Mouse (Mus musculus) midbrain, embryonic 16.5 days (tissue): ENCODE results near the gene Erc2. TPM values are rescaled to one million over a fixed set of nuclear protein-coding genes. Genes with fewer than 3 reads are reported as not detected.
A peak's percentile ranks its signal among the peaks of the same experiment; 100 is the strongest.

Experiments
- ATAC-seq: fragments of 200-750 bp; cut with Nextera tagmentation; 2 replicates; pipeline ENCODE4 v1.8.0; 2017; ENCODE audit warnings: moderate TSS enrichment
- H3K27ac ChIP-seq: fragments of 300-500 bp; sonication (generic); 2 replicates; pipeline ENCODE4 v1.5.1; 2014; ENCODE audit warnings: mild to moderate bottlenecking, low read length, mixed read lengths
- H3K27me3 ChIP-seq: fragments of 300-500 bp; sonication (generic); 2 replicates; pipeline ENCODE4 v1.6.1; 2014; ENCODE audit warnings: low read depth, low read length, mixed read lengths; ENCODE audit not compliant: control insufficient read depth, insufficient read depth
- H3K36me3 ChIP-seq: fragments of 300-500 bp; sonication (generic); 2 replicates; pipeline ENCODE4 v1.6.1; 2014; ENCODE audit warnings: mild to moderate bottlenecking, low read length, moderate library complexity, mixed read lengths; ENCODE audit not compliant: control insufficient read depth, insufficient read depth
- H3K4me1 ChIP-seq: fragments of 300-500 bp; sonication (generic); 2 replicates; pipeline ENCODE4 v1.6.1; 2014; ENCODE audit warnings: mild to moderate bottlenecking, low read length, mixed read lengths; ENCODE audit not compliant: control insufficient read depth, insufficient read depth
- H3K4me2 ChIP-seq: fragments of 300-500 bp; sonication (generic); 2 replicates; pipeline ENCODE4 v1.6.1; 2014; ENCODE audit warnings: mild to moderate bottlenecking, low read length, mixed read lengths
- H3K4me3 ChIP-seq: fragments of 300-500 bp; sonication (generic); 2 replicates; pipeline ENCODE4 v1.5.1; 2014; ENCODE audit warnings: low read depth, mild to moderate bottlenecking, low read length, moderate library complexity, mixed read lengths
- H3K9ac ChIP-seq: fragments of 300-500 bp; sonication (generic); 2 replicates; pipeline ENCODE4 v1.6.1; 2014; ENCODE audit warnings: low read depth, low read length, mixed read lengths
- H3K9me3 ChIP-seq: fragments of 300-500 bp; sonication (generic); replicated peaks from 2 replicates; pipeline ENCODE4 v1.6.1; 2014; ENCODE audit warnings: mild to moderate bottlenecking, low read length, mixed read lengths; ENCODE audit not compliant: control insufficient read depth, poor library complexity, severe bottlenecking
- WGBS: fragments of 180-500 bp; shearing (Covaris S2); extraction: QIAGEN DNeasy Blood & Tissue Kit; methylation state at CpG from one replicate; pipeline ENCODE4 v1.1.7; 2014; 5-methylcytosine and 5-hydroxymethylcytosine counted together
- polyA plus RNA-seq: library from polyadenylated mRNA; unstranded; fragments of >200 nt; fragmentation: Nextera tagmentation; extraction: Ambion mirVana; gene quantifications from 2 replicates; pipeline ENCODE4 v1.2.1, GENCODE M21; 2015

The Erc2 gene
- polyA plus RNA-seq, 1 experiment from 2014 or later: 94.2 TPM

- Histone ChIP-seq H3K4me1 (no peaks in the 10 kb centered on the region), H3K4me2 (no peak overlapping the region), H3K9me3 (no peaks in the 10 kb centered on the region), H3K4me3 (no peak overlapping the region), H3K36me3 (no peaks in the 10 kb centered on the region), H3K9ac (no peak overlapping the region), H3K27me3 (no peaks in the 10 kb centered on the region), H3K27ac (no peak overlapping the region)
- 98% methylated on average over 9 of the region's 9 CpGs for WGBS
- no peak for ATAC-seq
Observed at GRCm38 (mm10) chr14:28238336-28239048, 616.3 kb downstream of the Erc2 start.

DNA sequence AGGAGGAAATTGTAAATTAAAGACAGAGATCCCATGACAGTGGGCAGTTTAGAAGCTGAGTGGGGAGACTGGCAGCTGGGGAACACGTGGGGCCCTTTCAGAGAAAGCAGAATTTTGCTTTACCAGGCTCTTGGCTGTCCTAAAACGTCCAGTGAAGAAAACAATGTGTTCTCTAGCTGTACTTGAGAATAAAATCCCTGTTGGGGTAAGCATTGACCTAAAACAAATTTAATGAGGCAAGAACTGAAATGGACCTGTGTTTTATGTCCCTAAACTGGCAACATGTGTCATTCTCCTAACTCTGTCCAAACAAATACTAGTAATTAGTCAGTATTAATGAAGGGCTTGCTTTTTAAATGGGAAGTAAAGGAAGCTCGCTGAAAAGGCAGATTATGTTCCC, 617.9 kb downstream of the Erc2 start:
- Histone ChIP-seq H3K4me3 (no peak overlapping the region), H3K4me2 (no peak overlapping the region)
- WGBS: 50% methylated on average over 3 of the region's 3 CpGs

DNA sequence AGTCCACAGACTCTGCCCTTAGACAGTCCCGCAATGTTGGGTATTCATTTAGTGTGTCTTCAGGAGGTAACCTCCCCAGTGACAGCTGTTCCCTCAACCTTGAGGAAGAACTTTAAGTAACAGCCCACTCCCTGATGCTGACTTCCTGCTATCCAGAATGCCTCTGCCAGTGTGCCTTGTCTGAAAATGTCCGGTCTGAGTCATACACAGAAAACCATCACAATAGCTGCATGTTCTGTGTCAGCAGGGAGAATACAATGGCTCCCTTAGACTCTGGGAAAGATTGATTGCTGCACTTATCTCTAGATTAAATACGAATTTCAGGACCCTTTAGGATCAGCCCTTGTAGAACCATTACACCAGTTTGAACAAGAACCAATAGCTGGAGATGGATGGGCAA, 620.5 kb downstream of the Erc2 start:
- no peak for ATAC-seq
- Histone ChIP-seq H3K4me2 (no peak overlapping the region), H3K27me3 (no peaks in the 10 kb centered on the region), H3K36me3 (no peaks in the 10 kb centered on the region), H3K9me3 (no peaks in the 10 kb centered on the region), H3K27ac (no peak overlapping the region), H3K4me3 (no peak overlapping the region), H3K9ac (no peak overlapping the region), H3K4me1 (no peaks in the 10 kb centered on the region)
- 65% methylated on average over 3 of the region's 3 CpGs for WGBS

More for the DNA sequence above, 617.9 kb downstream of the Erc2 start:
- Histone ChIP-seq H3K4me1 (no peaks in the 10 kb centered on the region), H3K9me3 (no peaks in the 10 kb centered on the region), H3K36me3 (no peaks in the 10 kb centered on the region), H3K27ac (no peak overlapping the region), H3K9ac (no peak overlapping the region), H3K27me3 (no peaks in the 10 kb centered on the region)
- no peak for ATAC-seq

DNA sequence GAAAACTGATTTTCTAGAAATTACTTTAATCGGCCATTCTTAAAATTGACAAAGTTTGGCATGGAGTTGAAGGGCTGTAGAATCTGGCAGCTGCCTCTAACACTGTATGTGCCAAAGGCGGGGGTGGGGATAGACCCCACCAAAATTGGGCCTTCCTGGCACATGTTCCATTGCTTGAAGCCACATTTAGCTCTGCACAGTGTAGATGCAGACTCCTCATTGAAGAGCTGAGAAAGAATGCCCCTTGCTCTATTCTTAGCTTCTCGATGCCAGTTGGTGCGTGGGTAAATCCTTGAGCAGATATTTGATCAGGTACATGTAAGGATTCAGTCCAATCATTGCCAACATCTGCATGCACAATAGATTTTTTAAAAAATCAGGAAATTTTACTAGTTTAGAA, 621.2 kb downstream of the Erc2 start:
- H3K36me3 ChIP-seq: no peaks in the 10 kb centered on the region
- no peak overlapping the region for H3K4me3 ChIP-seq
- H3K27ac ChIP-seq: no peak overlapping the region
- no peak overlapping the region for H3K9ac ChIP-seq
- no peaks in the 10 kb centered on the region for H3K27me3 ChIP-seq
- no peak overlapping the region for H3K4me2 ChIP-seq
- no peaks in the 10 kb centered on the region for H3K9me3 ChIP-seq
- ATAC-seq: no peak
- no peaks in the 10 kb centered on the region for H3K4me1 ChIP-seq
- 91% methylated on average over 4 of the region's 4 CpGs for WGBS

GRCm38 (mm10) chr14:28262706-28263105, 640.5 kb downstream of the Erc2 start:
- Histone ChIP-seq H3K4me3 (no peak overlapping the region), H3K4me2 (no peak overlapping the region), H3K9ac (no peak overlapping the region), H3K27me3 (no peaks in the 10 kb centered on the region), H3K27ac (no peak overlapping the region), H3K36me3 (no peaks in the 10 kb centered on the region), H3K4me1 (no peaks in the 10 kb centered on the region), H3K9me3 (no peaks in the 10 kb centered on the region)
- no peak for ATAC-seq
- 67% methylated on average over 4 of the region's 4 CpGs for WGBS

DNA sequence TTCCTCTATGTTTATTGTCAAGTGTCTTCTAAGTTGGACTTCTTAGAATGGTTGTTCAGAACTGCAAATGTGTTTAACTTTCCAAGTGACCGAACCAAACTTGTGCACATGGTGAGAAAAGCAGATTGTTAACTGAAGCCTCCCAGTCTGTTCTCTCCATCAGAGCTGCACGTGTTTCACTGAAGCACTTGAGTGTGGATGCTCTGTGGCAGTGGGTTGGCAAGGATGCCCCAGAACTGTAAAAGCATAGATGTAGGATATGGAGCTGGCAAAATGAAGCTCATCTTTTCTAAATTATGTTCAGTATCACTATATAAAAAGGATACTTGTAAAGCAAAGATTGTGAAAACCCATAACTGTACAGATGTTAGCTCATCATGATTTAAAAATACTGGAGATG, 645.1 kb downstream of the Erc2 start:
- Histone ChIP-seq H3K4me2 (no peak overlapping the region), H3K9me3 (no peaks in the 10 kb centered on the region), H3K27me3 (no peaks in the 10 kb centered on the region), H3K27ac (no peak overlapping the region), H3K36me3 (0 out of 2 replicates have a peak, but pooled peaks cover under 1% of the 10 kb centered on the region), H3K4me1 (no peaks in the 10 kb centered on the region; the same call in 1 of the 2 replicates), H3K9ac (no peak overlapping the region), H3K4me3 (no peak overlapping the region)
- WGBS: 68% methylated on average over 2 of the region's 2 CpGs
- no peak for ATAC-seq

DNA sequence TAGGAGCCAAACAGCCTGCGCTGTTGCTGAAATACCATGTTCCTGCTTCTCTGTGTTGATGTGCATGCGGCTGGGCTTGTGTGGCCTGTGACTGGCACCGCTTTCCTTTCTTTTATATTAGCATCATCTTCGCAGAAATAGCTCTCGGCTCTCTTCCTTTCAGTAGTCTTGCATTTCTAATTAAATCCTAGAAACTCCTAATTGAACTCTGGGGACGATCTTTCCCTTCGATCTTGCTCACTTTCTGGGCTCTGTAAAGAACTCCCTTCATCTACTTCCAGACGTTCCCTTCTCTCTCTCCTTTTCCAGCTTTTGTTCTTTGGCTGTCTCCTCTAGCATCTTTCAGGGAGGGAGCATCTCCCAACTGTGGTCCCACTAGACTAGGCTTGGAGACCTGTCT, 649.6 kb downstream of the Erc2 start:
- no peaks in the 10 kb centered on the region for H3K9me3 ChIP-seq
- ATAC-seq: no peak; the same call in 1 of the 2 replicates
- WGBS: 50% methylated on average over 8 of the region's 8 CpGs
- H3K4me2 ChIP-seq: no peak overlapping the region
- H3K4me1 ChIP-seq: no peaks in the 10 kb centered on the region; the same call in 1 of the 2 replicates
- H3K4me3 ChIP-seq: no peak overlapping the region
- no peak overlapping the region for H3K9ac ChIP-seq
- H3K36me3 ChIP-seq: 0 out of 2 replicates have a peak, but pooled peaks cover 5% of the 10 kb centered on the region
- H3K27ac ChIP-seq: peak overlapping the region; percentile 64
- H3K27me3 ChIP-seq: no peaks in the 10 kb centered on the region

DNA sequence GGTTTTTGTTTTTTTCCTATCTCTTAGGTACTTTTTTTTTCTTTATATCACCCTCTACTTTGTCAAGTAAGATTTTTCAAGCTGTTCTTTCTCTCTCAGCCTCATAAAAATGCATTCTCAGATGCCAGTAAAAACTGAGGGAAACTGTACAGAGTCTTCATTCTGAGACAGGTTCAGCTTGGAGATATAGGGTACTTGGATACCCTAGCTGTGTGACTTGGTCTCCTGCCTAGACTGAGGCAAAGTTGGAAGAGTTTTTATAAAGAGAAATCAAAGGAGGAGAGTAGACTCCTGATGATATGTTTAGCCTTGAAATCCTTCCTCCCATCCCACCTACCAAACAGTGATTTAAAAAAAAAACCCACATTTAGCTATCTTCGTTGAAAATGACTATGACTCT, 651.4 kb downstream of the Erc2 start:
- no peak overlapping the region for H3K27ac ChIP-seq
- no peak overlapping the region for H3K4me2 ChIP-seq
- ATAC-seq: no peak
- no peak overlapping the region for H3K9ac ChIP-seq
- no peaks in the 10 kb centered on the region for H3K27me3 ChIP-seq
- H3K9me3 ChIP-seq: no peaks in the 10 kb centered on the region
- WGBS: 91% methylated on average over 1 of the region's 1 CpGs
- no peak overlapping the region for H3K4me3 ChIP-seq
- 0 out of 2 replicates have a peak, but pooled peaks cover 5% of the 10 kb centered on the region for H3K36me3 ChIP-seq
- H3K4me1 ChIP-seq: no peaks in the 10 kb centered on the region; the same call in 1 of the 2 replicates

DNA sequence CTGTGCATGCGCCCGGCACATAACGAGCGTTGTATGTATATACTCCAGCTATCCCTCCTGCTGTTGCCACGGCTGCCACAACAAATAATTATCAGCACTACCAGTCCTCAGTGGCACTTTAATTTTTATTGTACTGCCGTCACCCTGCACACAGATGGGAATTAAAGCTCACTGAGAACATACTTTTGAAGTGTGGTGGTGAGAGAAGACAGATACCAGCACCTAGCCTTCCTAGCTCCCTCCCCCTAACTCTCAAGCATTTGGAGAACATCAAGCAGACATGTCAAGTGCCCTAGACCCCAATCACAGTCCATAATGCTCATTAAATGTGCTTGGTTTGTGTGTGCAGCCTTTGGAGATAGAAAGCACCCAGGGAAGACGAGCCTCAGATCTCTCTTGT, 652.6 kb downstream of the Erc2 start:
- Histone ChIP-seq H3K9me3 (no peaks in the 10 kb centered on the region), H3K4me1 (no peaks in the 10 kb centered on the region; the same call in 1 of the 2 replicates), H3K4me2 (no peak overlapping the region), H3K9ac (no peak overlapping the region), H3K4me3 (no peak overlapping the region), H3K27me3 (no peaks in the 10 kb centered on the region), H3K36me3 (0 out of 2 replicates have a peak, but pooled peaks cover 5% of the 10 kb centered on the region), H3K27ac (no peak overlapping the region)
- WGBS: 53% methylated on average over 7 of the region's 7 CpGs
- ATAC-seq: no peak
